Mouse (Mus musculus) layer of hippocampus, postnatal 36 days (tissue): ENCODE data around the gene Map1b. TPM values are rescaled to one million over a fixed set of nuclear protein-coding genes. Genes with fewer than 3 reads are reported as not detected.

ENCODE experiments used
- DNase-seq, 2 experiments: peaks; one replicate each; pipeline ENCODE4 v3.0.0; 2022
- total RNA-seq, 2 experiments: library from RNA; stranded (reverse); gene quantifications; 2 replicates each; pipeline ENCODE4 v1.2.3; 2021

Gene Map1b
- total RNA-seq, 2 experiments from 2014 or later = 679 to 727 TPM

DNA sequence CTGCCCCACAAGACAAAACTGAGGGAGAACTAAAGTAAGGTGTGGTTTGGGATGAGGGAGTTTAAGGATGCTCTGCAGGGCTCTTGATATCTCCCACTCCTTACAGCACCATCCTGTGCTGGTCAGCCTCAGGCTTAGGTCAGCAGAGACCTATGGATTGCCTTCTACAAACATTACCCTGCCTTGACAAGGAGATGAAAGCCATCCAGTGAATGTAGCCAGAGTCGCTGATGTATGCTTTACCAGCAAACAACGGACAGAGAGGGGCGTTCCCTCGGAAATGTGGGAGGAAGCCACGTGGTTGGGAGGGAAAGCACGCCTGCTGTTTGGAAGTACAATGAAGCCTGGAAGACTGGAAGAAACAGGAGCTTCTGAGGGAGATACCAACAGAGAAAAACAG, 71.5 kb downstream of the Map1b start:
- no peak for DNase-seq

DNA sequence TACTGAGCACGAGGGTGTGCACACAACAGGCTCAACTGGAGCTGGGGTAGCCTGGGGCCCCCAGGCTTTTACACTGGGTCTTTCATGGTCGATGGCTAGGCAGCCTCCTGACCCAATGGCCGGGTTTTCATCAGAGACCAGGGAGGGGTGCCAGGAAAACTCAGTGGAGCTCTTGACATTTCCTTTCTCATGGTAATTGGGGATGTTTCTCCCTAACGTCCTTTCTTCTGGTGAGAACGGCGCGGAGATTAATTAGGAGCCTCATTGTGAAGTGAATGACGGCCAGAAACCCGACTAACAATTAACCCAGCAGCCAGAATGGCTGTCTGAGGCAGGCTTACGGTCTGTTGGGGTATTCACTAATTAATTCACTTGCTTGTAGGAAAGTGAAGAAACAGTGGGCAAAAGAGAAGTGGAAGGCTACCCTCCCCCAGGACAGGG, 71.9 kb downstream of the Map1b start:
- no peak for DNase-seq

DNA sequence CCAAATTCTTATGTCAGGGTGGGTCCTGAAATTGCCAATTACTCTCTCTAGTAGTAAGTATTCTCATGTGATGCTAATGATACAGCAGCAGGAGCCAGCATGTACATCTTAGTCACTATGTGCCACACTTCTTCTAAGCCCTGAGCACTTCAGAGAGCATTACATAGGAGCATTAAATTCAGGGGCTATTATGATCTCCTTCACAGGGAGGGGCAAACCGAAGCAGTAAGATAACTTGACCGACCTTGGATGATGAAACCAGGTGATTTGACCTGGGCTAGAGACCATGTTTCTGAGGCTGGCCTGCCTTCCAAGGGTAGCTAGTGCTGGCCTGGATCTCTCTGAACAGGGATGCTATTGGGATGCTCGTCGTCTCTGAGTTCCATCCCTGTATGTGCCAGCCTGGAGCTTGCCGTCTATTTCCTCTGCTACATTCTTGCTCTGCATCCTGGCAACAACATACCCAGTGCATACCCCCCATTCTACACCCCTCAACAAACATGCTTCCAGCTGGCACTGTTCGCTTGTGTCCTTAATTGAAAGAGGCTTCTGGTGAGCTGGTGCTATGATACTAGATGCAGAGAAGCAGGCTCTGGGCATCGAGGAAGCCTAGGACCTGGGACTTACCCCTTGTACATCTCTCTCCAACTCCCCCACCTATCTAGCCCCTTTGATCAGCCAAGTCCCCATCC, 72.7 kb downstream of the Map1b start:
- DNase-seq = no peak

DNA sequence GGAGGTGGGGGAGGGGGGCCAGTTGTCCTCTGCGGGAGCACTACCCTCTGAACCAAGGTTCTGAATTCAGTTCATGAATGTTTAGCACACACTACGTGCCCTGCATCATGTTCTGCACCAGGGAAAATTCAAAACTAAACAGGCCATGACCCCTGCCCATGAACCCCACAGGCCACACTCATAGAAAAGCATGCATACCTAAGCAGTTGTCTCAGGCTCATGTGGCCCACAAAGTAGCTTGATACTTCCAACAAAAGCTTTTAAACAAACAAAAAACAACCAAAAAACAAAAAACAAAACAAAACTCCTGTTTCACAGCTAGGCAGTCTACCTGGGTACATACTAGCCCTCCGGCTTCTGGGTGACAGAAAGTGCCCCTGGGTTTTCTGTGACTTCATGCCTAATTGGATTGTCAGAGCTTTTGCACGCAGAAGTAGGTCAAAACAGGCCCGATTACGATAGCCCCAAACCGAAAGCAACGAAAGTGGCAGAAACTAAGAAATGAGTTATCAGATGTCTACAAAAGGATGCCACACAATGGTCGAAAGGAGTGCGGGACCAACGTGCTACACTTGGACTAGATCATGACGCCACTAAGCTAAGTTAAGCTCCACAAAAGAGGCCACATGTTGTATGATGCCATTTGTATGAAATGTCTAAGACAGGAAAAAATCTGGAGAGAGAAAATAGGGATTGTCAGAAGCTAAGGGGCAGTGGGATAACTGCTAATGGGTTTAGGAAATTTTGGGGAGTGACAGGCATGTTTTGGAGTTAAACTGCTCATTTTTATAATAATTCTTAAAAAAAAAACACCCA, 73.7 kb downstream of the Map1b start:
- no peak for DNase-seq

DNA sequence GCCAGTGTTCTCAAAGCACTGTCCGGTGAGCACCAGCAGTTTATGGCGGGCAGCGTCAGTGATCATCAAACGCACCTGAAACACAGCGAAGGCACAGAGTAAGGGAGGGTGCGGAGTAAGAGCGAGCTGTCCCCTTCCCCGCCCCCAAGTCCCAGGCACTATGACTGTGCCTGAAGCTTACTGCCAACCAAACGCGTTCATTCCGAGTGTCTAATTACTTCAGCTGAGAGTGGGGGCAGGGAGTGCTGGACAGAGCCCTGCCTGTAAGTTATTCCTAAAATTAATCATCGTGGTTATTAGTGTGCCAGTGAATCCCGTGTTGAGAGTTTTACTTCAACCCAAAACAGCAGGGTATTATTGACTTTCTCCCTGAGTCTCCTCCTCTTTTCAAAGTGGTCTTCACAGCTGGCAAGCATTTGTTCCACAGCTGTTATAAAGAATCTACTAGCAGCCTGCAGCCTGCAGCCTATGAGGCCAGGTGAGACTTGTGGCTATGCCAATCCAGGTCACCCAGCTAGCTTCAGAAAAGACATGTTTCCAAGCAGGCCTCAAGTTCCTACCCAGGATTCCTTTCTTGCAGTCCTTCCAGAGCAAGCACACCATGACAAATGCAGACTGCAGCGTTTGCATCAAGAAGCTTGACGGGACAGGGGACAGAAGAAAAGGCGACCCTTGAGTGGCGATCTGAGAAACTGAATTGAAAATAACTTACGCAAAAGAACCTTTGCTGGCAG, 74.5 kb downstream of the Map1b start:
- no peak for DNase-seq

DNA sequence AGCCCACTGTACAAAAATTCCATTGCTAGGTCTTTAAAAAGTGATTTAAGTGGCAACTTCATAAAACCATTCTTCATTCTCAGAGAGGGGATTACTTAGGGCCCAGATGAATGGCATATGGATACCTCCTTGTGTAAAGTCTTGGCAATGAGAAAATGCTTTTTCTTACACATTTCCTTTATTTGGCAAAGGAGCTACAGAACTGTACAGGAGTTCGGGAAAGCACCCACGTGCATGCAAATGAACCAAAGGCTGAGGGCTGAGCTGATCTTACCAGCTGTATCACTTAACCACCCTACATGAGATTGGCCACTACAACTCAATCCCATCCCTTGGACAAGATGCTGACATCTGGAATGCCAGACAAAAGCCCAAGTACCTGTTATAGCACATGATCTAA, 76.1 kb downstream of the Map1b start:
- no peak for DNase-seq

DNA sequence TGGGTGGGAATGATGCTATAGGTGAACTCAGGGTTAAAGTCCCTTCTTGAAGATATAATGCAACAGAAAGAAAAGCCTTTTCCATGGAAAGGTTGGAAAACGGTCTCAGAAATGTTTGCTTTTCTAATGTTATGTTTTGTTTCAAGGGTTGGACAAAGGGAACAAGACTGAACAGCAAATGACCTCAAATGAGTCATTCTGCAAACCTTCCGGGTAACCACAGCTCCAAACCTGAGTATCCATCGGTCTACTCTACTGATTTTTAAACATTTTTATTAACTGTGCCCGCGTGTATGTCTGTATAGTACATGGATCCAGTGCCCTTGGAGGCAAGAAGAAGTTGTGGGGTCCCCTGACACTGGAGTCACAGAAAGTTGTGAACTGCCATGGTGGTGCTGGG, 77.0 kb downstream of the Map1b start:
- no peak for DNase-seq

DNA sequence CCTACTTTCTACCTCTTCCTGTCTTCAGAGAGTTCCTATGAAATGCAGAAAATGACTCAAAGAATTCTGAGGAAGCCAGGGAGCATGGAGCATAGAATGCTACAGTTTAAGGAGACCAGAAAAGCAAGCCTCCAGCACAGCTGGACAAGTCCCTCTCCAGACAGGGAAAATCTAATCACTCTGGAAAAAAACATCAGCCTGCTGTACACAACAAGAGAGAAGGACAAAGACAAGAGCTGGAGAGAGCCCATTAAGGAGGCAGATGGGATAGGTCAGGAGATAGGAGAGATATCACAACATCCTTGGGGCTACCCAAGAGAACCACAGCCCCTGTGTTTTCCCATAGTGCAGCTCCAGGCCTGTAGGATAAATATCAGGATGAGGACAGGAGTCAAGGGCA, 79.3 kb downstream of the Map1b start:
- DNase-seq = no peak

DNA sequence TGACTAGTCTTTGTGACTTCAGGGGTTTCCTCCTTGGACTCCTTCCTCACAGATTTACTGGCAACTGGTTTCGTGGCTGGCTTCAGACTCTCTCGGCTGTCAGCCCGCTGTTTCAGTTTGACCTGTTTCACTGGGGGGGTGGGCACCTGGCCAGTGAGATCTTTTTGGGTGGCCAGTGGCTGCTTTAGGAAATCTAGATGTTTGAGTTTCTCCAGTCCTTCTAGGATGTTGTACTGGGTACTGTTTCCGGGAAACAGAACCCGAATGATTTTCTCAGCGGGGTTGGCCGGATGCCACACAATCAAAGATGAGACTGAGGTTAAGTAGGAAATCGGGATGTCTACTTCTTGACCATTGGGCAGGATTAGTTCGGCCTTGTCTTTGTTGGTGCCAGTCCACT, 81.8 kb downstream of the Map1b start:
- DNase-seq = no peak

DNA sequence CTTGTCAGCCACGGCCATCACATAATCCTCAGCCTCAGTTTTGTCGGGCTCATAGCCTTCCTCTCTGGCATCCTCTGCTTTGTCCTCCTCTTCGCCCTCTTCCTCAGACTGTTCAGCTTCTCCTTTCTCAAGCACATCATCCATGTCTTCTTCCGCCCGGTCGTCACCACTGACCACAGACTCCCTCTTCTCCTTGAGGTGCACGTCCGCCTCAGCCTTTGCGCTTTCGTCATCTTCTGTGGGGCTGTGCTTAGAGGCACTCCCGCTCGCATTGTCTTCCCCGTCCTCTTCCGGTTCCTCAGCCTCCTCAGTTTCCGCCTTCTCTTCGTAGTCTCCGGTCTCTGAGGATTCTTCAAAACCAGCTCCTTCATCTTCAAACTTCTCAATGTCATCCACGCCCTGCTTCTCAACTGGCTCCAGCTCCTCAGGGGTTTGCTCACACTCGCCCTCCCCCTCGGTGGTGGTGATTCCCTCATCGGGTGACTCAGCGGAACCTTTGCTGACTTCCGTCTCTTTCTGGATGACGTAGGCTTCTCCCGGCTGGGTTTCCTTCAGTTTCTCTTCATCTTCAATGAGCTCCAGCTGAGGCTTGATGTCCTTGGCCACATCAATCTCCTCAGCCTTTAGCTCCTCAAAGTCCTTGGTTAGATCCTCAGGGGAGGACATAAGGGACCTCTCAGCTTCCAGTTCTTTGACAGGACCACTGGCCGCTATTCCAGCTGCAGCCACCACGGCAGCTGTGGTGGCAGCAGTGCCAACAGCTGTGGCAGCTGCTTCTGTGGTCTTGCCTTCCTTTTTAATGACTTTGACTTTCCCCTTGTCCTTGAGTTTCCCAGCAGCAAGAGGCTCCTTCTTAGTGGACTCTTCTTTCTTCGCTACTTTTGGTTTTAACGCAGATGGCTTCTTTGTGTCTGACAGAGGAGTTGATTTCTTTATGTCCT, 83.0 kb downstream of the Map1b start:
- no peak for DNase-seq

DNA sequence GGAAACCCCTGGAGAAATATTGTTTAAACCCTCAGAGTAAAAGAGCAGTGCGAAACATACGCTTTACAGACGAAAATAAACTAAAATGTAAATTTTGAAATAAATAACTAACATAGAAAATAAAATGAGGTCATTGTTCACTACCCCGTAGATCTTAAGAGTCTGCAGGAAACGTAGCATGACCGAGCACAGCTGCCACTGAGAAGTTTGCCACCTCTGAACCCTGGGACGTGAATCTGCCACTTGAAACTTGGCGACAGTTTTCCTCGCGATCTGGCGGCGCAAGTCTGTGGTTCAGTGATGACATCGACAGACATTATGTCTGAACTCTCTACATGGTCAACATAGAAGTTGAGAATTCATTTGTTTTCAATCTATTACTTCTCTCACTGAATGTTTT, 92.8 kb downstream of the Map1b start:
- DNase-seq = no peak

DNA sequence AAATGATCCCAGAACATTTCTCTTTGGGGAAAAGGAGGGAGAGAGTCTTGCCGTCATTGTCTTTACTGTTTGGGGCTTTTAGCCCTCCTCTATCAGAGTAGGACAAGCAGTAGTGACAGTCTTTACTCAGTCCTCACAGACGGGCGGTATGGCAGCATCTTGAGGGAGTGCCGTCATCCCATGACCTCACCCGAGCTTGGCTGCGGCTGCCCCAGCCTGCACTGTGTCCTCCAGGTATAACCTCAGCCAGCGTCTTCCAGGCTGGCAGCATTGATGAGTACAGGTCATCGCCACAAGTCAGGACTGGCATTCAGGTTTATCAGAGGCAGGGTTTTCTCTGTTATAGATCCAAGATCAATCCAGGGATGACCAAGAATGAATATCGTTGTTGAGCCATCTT, 99.7 kb downstream of the Map1b start:
- no peak for DNase-seq

DNA sequence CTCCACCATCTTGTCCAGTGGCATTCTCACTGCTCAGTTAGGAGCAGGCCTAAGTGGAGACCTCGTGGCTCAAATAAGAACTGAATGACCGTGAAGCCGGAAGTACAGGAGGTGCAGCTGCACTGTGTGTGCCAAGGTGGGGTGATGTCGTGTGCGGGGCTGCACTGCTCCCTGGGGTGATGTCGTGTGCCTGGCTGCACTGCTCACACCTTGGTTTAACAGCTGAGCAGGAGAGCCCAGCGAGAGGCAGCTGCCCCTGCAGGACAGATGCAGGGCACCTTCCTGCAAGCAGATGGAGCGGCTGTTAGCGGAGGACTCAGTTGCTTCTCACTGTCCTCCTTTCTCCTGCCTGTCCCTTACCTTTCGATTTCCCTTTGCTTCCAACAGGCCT, 102.0 kb downstream of the Map1b start:
- DNase-seq = no peak

DNA sequence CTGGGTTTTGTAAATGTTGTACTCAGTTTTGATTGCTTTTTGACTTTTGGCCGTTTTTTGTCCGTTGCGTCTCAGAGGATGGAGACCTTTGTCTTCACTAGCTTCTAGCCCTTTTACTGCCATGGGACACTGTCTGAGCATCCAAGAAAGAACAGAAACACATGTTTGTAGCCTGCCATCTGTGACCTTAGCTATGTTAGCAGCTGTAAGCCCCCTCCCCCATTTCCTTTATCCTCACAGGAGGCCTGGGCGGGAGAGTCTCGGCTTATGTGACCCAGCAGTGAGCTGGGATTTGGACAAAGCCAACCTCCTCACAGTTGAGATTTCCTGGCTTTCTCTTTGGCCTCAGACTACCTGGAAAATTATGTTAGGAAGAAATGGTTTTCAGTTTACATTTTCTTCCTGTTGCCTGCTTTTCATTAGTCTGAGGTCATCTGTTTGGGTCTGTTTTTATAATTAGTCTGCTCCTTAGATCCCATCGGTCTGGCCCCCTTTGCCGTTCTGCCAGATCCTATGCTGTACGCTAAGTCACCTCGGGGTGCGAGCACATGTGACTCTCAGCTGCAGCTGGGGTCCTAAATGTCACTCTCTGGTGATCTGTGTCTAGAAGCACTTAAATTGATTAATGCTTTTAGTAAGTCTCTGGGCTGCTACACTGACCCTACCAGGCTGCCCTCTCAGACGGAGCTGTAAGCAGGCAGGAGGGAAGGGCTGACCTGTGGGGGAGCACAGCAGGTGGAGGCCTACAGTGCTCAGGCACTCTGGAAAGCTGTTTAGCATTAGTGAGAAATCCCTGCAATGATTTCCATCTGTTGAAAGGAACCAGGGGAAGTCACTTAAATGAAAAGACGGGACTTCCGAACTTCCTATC, 102.6 kb downstream of the Map1b start:
- DNase-seq = no peak

DNA sequence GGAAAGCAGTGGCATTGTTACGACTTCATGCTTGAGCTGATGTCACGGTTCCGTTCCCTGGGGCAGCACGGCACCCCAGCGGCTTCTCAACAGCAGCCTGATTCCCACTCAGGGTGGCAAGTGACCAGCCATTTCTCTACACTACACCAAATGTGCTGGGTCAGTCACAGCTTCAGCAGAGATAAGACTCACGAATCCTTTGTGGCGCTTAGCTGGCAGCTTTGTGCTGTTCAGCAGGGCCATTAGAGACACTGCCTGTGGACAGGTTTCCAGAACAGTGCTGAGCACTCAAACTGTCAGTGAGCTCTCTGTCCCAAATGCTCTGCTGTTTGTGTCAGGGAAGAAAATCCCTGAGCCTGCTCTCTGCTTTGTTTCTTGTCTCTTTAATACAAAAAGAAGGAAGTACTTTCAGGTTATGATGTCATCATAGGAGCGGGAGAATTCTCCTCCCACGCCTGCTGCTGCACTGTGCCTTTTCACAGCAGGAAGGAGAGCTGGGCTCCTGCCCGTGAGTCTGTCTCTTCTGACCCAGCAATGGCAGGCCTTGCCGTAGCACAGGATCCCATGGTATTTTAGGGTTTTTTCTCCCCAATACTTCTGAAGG, 103.8 kb downstream of the Map1b start:
- DNase-seq = no peak

DNA sequence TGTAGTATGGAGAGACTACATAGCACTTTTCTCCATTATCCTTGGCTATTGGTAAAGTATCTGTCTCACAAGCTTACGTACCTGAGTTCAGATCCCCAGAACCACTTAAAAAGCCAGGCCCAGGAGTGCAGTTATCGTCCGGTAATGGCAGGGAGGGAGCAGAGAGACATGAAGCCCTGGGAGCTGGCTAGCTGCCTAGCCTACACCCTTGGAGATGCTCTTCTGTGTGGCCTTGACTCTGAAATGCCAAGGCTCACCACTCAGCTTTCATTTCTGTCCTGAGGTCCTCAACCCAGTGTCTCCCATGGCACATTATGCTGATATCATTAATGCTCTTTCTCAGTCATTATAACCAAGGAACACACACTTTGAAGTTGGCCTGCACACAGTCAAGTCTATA, 104.6 kb downstream of the Map1b start:
- no peak for DNase-seq

DNA sequence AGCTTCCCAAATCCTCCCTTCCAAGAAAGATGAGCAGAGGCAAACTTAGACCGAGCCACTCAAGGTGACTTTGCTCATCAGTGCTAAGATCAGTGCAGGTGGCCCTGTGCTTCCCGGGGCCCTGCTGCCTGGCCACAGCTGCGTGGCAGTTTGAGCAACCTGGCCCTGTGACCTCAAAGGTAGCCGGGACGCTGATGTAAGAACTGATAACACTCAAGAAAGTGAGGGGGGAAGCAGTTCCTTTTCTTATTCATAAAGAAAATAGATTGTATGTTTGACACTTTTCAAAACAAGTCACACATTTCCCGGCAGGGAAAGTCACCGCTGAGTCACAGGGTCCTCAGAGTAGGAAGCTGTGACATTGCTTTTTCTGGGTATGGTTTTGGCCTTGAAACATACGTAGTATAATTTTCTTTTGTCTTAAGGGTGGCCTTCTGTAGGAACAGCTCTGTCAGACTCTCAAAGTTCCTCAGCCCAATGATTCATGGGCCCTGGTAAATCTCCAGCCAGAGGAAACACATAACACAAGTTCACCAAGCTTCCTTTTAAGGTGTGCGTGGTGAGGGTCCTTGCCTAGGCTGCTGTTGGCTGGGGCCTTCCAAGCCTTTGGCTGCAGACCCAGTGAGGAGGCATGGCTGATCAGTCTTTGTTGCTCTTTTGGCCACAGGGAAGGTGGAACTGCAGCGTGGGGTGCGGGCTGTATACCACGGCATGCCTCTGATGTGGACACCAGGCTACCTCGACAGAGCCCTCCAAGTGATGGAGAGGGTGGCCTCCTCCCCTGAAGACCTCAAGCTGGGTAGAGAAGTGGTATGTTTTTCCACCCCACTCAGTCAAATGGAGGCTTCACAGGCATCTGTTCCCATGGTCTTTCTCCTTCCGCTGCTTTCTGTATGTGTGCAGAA, 105.5 kb downstream of the Map1b start:
- no peak for DNase-seq

DNA sequence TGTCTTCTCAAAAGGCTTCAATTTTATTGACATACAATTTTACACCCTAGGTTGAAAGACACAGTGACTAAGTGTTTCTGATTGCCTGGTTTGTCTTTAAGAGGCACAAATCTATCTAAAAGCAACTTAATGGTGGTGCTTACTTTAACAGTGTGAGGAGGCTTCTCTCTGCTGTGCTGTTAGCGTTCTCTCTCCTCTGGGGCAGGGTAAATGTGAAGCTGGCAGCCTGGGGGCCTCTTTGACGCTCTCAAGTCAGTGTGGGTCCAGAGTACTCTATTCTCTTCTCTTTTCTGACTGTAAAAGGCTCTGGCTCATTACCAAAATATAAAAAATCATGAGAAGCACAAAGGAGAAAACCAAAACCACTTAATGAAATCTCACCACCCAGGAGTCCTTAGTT, 107.1 kb downstream of the Map1b start:
- DNase-seq = no peak

DNA sequence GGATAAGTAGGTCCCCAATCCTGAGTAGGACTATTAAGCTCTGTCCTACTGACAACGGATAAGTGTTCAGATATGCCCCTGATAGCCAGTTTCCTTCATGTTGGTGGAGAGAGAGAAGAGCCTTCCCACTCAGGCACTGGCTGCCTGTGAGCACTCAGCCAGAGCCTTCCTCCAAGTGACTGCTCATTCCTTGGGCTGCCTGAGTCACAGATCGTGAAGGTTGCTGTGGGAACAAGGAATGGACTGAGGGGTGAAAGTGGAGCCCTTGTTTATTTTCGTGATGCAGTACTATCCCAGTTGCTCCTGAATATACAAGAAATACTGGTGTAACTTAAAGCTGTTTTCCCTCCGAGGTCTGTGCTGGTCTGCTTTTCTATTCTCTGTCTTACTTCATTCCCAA, 117.0 kb downstream of the Map1b start:
- DNase-seq = no peak
